In genomic region chr11:46564671-46565070, GRCm38 (mm10) we compare ENCODE assay signal across 27 mouse cellular contexts. TPM values are rescaled to one million over a fixed set of nuclear protein-coding genes. Genes with fewer than 3 reads are reported as not detected.
DNase-seq lines count a peak whose midpoint lies in the region; ATAC-seq lines count a peak whose summit lies in the region.
"Had no signal": no experiment of that assay in that cellular context is flagged by ENCODE, and none has a peak within 500 bp of the region (broad histone marks: within the 10 kb centered on the region; RNA-seq: fewer than 3 reads in every experiment).

No protein-coding gene starts in this region.

- no peaks in the 10 kb centered on the region for H3K27me3 ChIP-seq in lung, embryonic 15.5 days
- H3K27me3 ChIP-seq in forebrain, embryonic 14.5 days (replicated peaks; ENCODE audit: control insufficient read depth, insufficient read depth, low read length), result no peaks in the 10 kb centered on the region
- H3K27me3 ChIP-seq: embryonic facial prominence, embryonic 15.5 days; forebrain, embryonic 12.5 days; heart, embryonic 15.5 days; hindbrain, embryonic 12.5 days; liver, embryonic 15.5 days had no signal

- no peaks in the 10 kb centered on the region for H3K36me3 ChIP-seq in lung, embryonic 15.5 days
- H3K36me3 ChIP-seq in forebrain, embryonic 14.5 days (ENCODE audit: control insufficient read depth, insufficient read depth, low read length), result no peaks in the 10 kb centered on the region
- H3K36me3 ChIP-seq: embryonic facial prominence, embryonic 15.5 days; forebrain, embryonic 12.5 days; G1E; heart, embryonic 15.5 days; hindbrain, embryonic 12.5 days; liver, embryonic 15.5 days had no signal

- no peaks in the 10 kb centered on the region for H3K4me1 ChIP-seq in lung, embryonic 15.5 days
- H3K4me1 ChIP-seq in forebrain, embryonic 14.5 days (ENCODE audit: control insufficient read depth, insufficient read depth, low read length), result no peaks in the 10 kb centered on the region
- H3K4me1 ChIP-seq: embryonic facial prominence, embryonic 15.5 days; forebrain, embryonic 12.5 days; heart, embryonic 15.5 days; hindbrain, embryonic 12.5 days; liver, embryonic 15.5 days had no signal

- H3K27ac ChIP-seq in lung, embryonic 15.5 days, result no peak overlapping the region
- H3K27ac ChIP-seq in forebrain, embryonic 14.5 days (ENCODE audit: low read depth, low read length), result no peak overlapping the region
- H3K27ac ChIP-seq: embryonic facial prominence, embryonic 15.5 days; forebrain, embryonic 12.5 days; heart, embryonic 15.5 days; hindbrain, embryonic 12.5 days; kidney, postnatal 0 days; liver, embryonic 15.5 days; stomach, postnatal 0 days had no signal

- DNase-seq in ovary, postnatal 36 days (ENCODE audit: low spot score), result peak; percentile 47
- DNase-seq in ovary, postnatal 10 days (ENCODE audit: low spot score), result no peak
- DNase-seq in adrenal gland, postnatal 14 days, result peak; percentile 41
- DNase-seq in yolk sac, embryonic 10.5 days (ENCODE audit: low spot score), result peak; percentile 12
- DNase-seq in forebrain, embryonic 14.5 days (ENCODE audit: low spot score), result no peak
- no peak for DNase-seq in thymus, postnatal 14 days
- DNase-seq: cerebellum, postnatal 14 days; embryo, embryonic 11 days; layer of hippocampus, postnatal 36 days; right cerebral cortex, postnatal 25 days; thymus, postnatal 36 days had no signal

- H3K9ac ChIP-seq in lung, embryonic 15.5 days, result no peak overlapping the region
- no peak overlapping the region for H3K9ac ChIP-seq in forebrain, embryonic 14.5 days (ENCODE audit: low read length)
- H3K9ac ChIP-seq: embryonic facial prominence, embryonic 15.5 days; forebrain, embryonic 12.5 days; heart, embryonic 15.5 days; hindbrain, embryonic 12.5 days; liver, embryonic 15.5 days had no signal

- 39% methylated on average over 1 of the region's 1 CpGs for WGBS in lung, embryonic 15.5 days
- 88% methylated on average over 1 of the region's 1 CpGs for WGBS in forebrain, embryonic 14.5 days

- H3K4me3 ChIP-seq in lung, embryonic 15.5 days, result no peak overlapping the region
- no peak overlapping the region for H3K4me3 ChIP-seq in forebrain, embryonic 14.5 days (ENCODE audit: low read depth, low read length)
- H3K4me3 ChIP-seq: embryonic facial prominence, embryonic 15.5 days; forebrain, embryonic 12.5 days; heart, embryonic 15.5 days; hindbrain, embryonic 12.5 days; liver, embryonic 15.5 days had no signal

- no peaks in the 10 kb centered on the region for H3K9me3 ChIP-seq in lung, embryonic 15.5 days
- no peaks in the 10 kb centered on the region for H3K9me3 ChIP-seq in forebrain, embryonic 14.5 days (replicated peaks; ENCODE audit: control insufficient read depth, low read length)
- H3K9me3 ChIP-seq: embryonic facial prominence, embryonic 15.5 days; forebrain, embryonic 12.5 days; G1E; heart, embryonic 15.5 days; hindbrain, embryonic 12.5 days; liver, embryonic 15.5 days had no signal

- ATAC-seq in lung, embryonic 15.5 days (ENCODE audit: borderline replicate concordance, extremely low read depth, low FRiP score, low TSS enrichment), result peak; percentile 27; the same call in 1 of the 2 replicates
- no peak for ATAC-seq in forebrain, embryonic 14.5 days
- ATAC-seq: CD4-positive, CD25-positive, alpha-beta regulatory T cell, adult 4 months; midbrain, embryonic 16.5 days had no signal

- no peak overlapping the region for H3K4me2 ChIP-seq in lung, embryonic 15.5 days
- H3K4me2 ChIP-seq in forebrain, embryonic 14.5 days (ENCODE audit: low read length), result no peak overlapping the region
- H3K4me2 ChIP-seq: embryonic facial prominence, embryonic 15.5 days; forebrain, embryonic 12.5 days; heart, embryonic 15.5 days; hindbrain, embryonic 12.5 days; liver, embryonic 15.5 days had no signal

RNA-seq across cellular contexts. Expression of gene BC053393, which starts 6.7 kb away (rescaled TPM):
- not detected in 2 replicates for total RNA-seq in adrenal gland, postnatal 14 days (2021)
- polyA plus RNA-seq in lung, embryonic 15.5 days (2015; fragmentation: Nextera tagmentation; extraction: Ambion mirVana), result not detected in 2 replicates
- not detected in 2 replicates for polyA plus RNA-seq in forebrain, embryonic 14.5 days (2014; fragmentation: Nextera tagmentation; extraction: Ambion mirVana)
- total RNA-seq: gastrocnemius, postnatal 4 days; layer of hippocampus, adult 18-20 months; layer of hippocampus, postnatal 36 days; megakaryocyte-erythroid progenitor cell, adult 5-6 weeks had no signal
- polyA plus RNA-seq: CD4-positive, CD25-positive, alpha-beta regulatory T cell, adult 4 months; embryonic facial prominence, embryonic 15.5 days; forebrain, embryonic 12.5 days; G1E; hindbrain, embryonic 12.5 days; intestine, embryonic 14.5 days; kidney, postnatal 0 days; limb, embryonic 11.5 days; liver, embryonic 15.5 days; midbrain, embryonic 16.5 days; stomach, postnatal 0 days had no signal

RNA-seq across cellular contexts. Expression of gene Gm12169, which starts 40.7 kb away (rescaled TPM):
- not detected in 2 replicates for total RNA-seq in adrenal gland, postnatal 14 days (2021)
- not detected in 2 replicates for polyA plus RNA-seq in lung, embryonic 15.5 days (2015; fragmentation: Nextera tagmentation; extraction: Ambion mirVana)
- polyA plus RNA-seq in forebrain, embryonic 14.5 days (2014; fragmentation: Nextera tagmentation; extraction: Ambion mirVana), result not detected in 2 replicates
- total RNA-seq: G1E; gastrocnemius, postnatal 4 days; layer of hippocampus, adult 18-20 months; layer of hippocampus, postnatal 36 days; megakaryocyte-erythroid progenitor cell, adult 5-6 weeks had no signal
- polyA plus RNA-seq: embryonic facial prominence, embryonic 15.5 days; forebrain, embryonic 12.5 days; G1E; heart, embryonic 15.5 days; hindbrain, embryonic 12.5 days; intestine, embryonic 14.5 days; kidney, postnatal 0 days; limb, embryonic 11.5 days; liver, embryonic 15.5 days; midbrain, embryonic 16.5 days; stomach, postnatal 0 days had no signal

Comparison
In these comparisons a context has a peak if more than half of its experiments do, and no peak if none do; other contexts are left out.
1. DNase-seq: peak in ovary, postnatal 36 days (single experiment), adrenal gland, postnatal 14 days (single experiment) and yolk sac, embryonic 10.5 days (single experiment); none in ovary, postnatal 10 days (single experiment), forebrain, embryonic 14.5 days (single experiment) and thymus, postnatal 14 days (single experiment).